Mouse (Mus musculus) liver, embryonic 14.5 days (tissue): Measurements from ENCODE around the gene Fancg. TPM values are rescaled to one million over a fixed set of nuclear protein-coding genes. Genes with fewer than 3 reads are reported as not detected.

ENCODE experiments used
- ATAC-seq: fragments of 200-750 bp; cut with Nextera tagmentation; 2 replicates; pipeline ENCODE4 v1.8.0; 2017; ENCODE audit warnings: moderate number of reproducible peaks, mild to moderate bottlenecking, moderate library complexity; ENCODE audit not compliant: insufficient read depth
- DNase-seq, 3 experiments: peaks; one replicate each; pipeline ENCODE4 v3.0.0-alpha.2; 2012 to 2013; ENCODE audit warnings: low read depth in 3 of 3, low spot score in 3 of 3
- H3K27ac ChIP-seq: fragments of 300-500 bp; sonication (generic); 2 replicates; pipeline ENCODE4 v1.5.1; 2014; ENCODE audit warnings: moderate library complexity, mild to moderate bottlenecking, control low read depth, inconsistent platforms
- H3K27me3 ChIP-seq: fragments of 300-500 bp; sonication (generic); 2 replicates; pipeline ENCODE4 v1.6.1; 2014; ENCODE audit warnings: mild to moderate bottlenecking, low read length, moderate library complexity; ENCODE audit not compliant: control insufficient read depth, insufficient read depth
- H3K36me3 ChIP-seq: fragments of 300-500 bp; sonication (generic); replicated peaks from 2 replicates; pipeline ENCODE4 v1.6.1; 2014; ENCODE audit warnings: low read depth; ENCODE audit not compliant: control insufficient read depth, insufficient read depth
- H3K4me1 ChIP-seq, 2 experiments: fragments of 200-500 bp in 1 of 2; fragments of 300-500 bp in 1 of 2; sonication (generic) in 1 of 2; replicated peaks; 2 replicates each; pipeline ENCODE4 v1.6.1; 2012 to 2014; ENCODE audit warnings: antibody characterized with exemption in 1 of 2, inconsistent platforms in 1 of 2, low read length in 1 of 2; ENCODE audit not compliant: control insufficient read depth in 2 of 2, insufficient read depth in 2 of 2
- H3K4me2 ChIP-seq: fragments of 300-500 bp; sonication (generic); 2 replicates; pipeline ENCODE4 v1.6.1; 2014; ENCODE audit warnings: low read depth, mild to moderate bottlenecking, control low read depth, moderate library complexity
- H3K4me3 ChIP-seq, 2 experiments: fragments of 200-500 bp in 1 of 2; fragments of 300-500 bp in 1 of 2; sonication (generic) in 1 of 2; 2 replicates each; pipeline ENCODE4 v1.5.1; 2012 to 2014; ENCODE audit warnings: low read depth in 2 of 2, low read length in 2 of 2, mild to moderate bottlenecking in 2 of 2, control low read depth in 1 of 2, inconsistent platforms in 1 of 2, moderate library complexity in 1 of 2; ENCODE audit not compliant: insufficient read depth in 1 of 2
- H3K9ac ChIP-seq: fragments of 300-500 bp; sonication (generic); replicated peaks from 2 replicates; pipeline ENCODE4 v1.6.1; 2014; ENCODE audit warnings: mild to moderate bottlenecking, control low read depth, moderate library complexity
- H3K9me3 ChIP-seq: fragments of 300-500 bp; sonication (generic); 2 replicates; pipeline ENCODE4 v1.6.1; 2016; ENCODE audit warnings: low read length, mixed read lengths; ENCODE audit not compliant: control insufficient read depth
- CTCF ChIP-seq: IDR thresholded peaks from 2 replicates; pipeline ENCODE4 v1.5.1; 2016; ENCODE audit warnings: antibody characterized with exemption, low read depth, control low read depth
- EP300 ChIP-seq: IDR thresholded peaks from 2 replicates; pipeline ENCODE4 v1.6.1; 2016; ENCODE audit warnings: antibody characterized with exemption, low read depth
- WGBS: fragments of 180-500 bp; shearing (Covaris S2); extraction: QIAGEN DNeasy Blood & Tissue Kit; methylation state at CpG from one replicate; pipeline ENCODE4 v1.1.7; 2014; ENCODE audit not compliant: insufficient replicate concordance; 5-methylcytosine and 5-hydroxymethylcytosine counted together
- polyA plus RNA-seq, 2 experiments: library from polyadenylated mRNA; depleted of rRNA in 1 of 2; stranded (reverse) in 1 of 2; unstranded in 1 of 2; fragments of >200 nt; fragmentation: Nextera tagmentation in 1 of 2; extraction: Ambion mirVana in 1 of 2; gene quantifications; 2 replicates each; pipeline versions ENCODE4 v1.2.1 to v1.2.3; 2012 to 2014

The Fancg gene
- polyA plus RNA-seq, 2 experiments = 8.3 to 9.9 TPM

DNA sequence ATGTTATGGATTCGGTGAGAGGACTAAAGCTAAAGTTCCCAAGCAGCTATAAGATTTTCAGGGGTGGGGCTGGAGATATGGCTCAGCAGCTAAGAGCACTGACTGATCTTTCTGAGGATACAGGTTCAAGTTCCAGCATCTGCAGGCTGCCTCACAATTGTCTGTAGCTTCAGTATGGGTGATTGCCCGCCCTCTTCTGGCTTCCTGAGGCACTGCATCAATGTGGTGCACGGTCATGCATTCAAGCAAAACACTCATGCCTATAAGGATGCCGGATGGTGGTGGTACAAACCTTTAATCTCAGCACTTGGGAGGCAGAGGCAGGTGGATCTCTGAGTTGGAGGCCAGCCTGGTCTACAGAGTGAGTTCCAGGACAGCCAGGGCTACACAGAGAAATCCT, 48.7 kb downstream of the Fancg start:
- DNase-seq = peak in 1 of 3 experiments; percentile 22
- H3K9ac ChIP-seq = no peak overlapping the region
- no peaks in the 10 kb centered on the region for H3K9me3 ChIP-seq
- H3K27me3 ChIP-seq = no peaks in the 10 kb centered on the region
- H3K4me1 ChIP-seq = peaks cover 0 to 2% of the 10 kb centered on the region in 2 experiments; a peak in 1 of 4 replicates
- no peak for ATAC-seq
- no peak overlapping the region for H3K27ac ChIP-seq
- 20% methylated on average over 4 of the region's 4 CpGs for WGBS
- H3K4me3 ChIP-seq = no peak overlapping the region
- no peak overlapping the region for H3K4me2 ChIP-seq
- TF ChIP-seq CTCF (peak; percentile 84), EP300 (no peak)
- H3K36me3 ChIP-seq = no peaks in the 10 kb centered on the region

DNA sequence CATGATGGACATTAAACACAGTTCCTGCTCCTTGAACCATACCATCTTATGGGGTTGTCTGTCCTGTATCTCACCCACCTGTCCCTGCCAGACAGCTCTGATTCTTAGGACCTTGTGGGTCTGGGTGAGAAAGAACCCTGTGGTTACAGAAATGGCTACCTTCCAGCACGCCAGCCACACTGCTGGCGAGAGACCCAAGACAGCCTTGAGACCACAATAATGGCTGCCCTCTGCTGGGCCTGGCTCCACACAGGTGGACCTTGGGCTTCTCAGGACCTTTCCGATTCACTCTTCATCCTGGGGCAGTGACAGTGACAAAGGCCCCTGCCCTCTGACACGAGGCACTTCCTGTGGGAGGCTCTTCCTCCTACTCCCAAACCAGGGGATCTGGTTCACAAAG, 50.9 kb downstream of the Fancg start:
- H3K27ac ChIP-seq = no peak overlapping the region
- 38% methylated on average over 4 of the region's 4 CpGs for WGBS
- no peaks in the 10 kb centered on the region for H3K4me1 ChIP-seq
- no peaks in the 10 kb centered on the region for H3K9me3 ChIP-seq
- H3K4me3 ChIP-seq = no peak overlapping the region
- H3K27me3 ChIP-seq = no peaks in the 10 kb centered on the region
- no peak for ATAC-seq
- DNase-seq = no peak
- TF ChIP-seq CTCF (no peak), EP300 (no peak)
- no peak overlapping the region for H3K9ac ChIP-seq
- H3K4me2 ChIP-seq = no peak overlapping the region
- H3K36me3 ChIP-seq = no peaks in the 10 kb centered on the region

DNA sequence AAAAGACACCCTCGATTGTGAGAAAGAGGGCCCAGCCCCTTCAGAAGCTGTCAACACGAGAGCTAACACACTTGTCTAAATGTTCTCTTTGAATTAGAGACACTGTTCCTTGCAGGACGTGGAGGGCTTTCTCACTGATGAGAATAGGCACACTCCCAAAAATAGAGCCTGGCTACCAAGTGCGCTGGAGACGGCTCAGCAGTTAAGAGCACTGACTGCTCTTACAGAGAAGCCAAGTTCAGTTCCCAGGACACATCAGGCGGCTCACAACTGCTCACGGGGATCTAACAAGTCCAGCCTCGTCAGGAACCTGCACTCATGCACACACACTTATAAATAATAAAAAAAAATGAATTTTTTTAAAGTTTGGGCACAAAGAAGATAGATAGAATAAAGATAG, 51.4 kb downstream of the Fancg start:
- DNase-seq = no peak

DNA sequence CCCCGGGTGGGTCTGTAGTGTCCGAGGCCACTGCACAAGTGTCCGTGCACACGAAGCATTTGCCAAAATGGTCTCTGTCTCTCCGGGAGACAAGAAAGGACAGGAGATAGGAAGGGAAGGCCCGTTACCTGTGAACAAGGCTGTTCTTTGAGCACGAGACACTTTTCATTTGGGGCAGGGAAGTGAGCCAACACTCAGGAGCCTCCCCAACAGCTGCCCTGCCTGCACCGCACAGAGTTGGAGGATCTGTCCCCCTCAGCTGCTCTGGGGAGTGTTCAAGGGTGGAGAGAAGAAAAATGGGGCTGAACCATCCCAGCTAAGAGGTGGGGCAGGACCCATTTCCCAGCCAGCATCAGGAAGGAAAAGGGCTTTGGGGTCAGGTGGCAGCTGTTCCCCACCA, 52.3 kb downstream of the Fancg start:
- ATAC-seq (no peak), DNase-seq (no peak)
- WGBS = 70% methylated on average over 8 of the region's 8 CpGs
- Histone ChIP-seq H3K4me1 (no peaks in the 10 kb centered on the region), H3K4me2 (no peak overlapping the region), H3K4me3 (no peak overlapping the region), H3K36me3 (no peaks in the 10 kb centered on the region), H3K27ac (no peak overlapping the region), H3K27me3 (no peaks in the 10 kb centered on the region), H3K9ac (no peak overlapping the region), H3K9me3 (no peaks in the 10 kb centered on the region)
- no peak for TF ChIP-seq CTCF
- no peak for TF ChIP-seq EP300

More for the DNA sequence above, 51.4 kb downstream of the Fancg start:
- H3K4me1 ChIP-seq = no peaks in the 10 kb centered on the region
- WGBS = 53% methylated on average over 8 of the region's 8 CpGs
- no peak overlapping the region for H3K27ac ChIP-seq
- no peak for ATAC-seq
- no peak overlapping the region for H3K4me3 ChIP-seq
- no peaks in the 10 kb centered on the region for H3K36me3 ChIP-seq
- H3K9ac ChIP-seq = no peak overlapping the region
- TF ChIP-seq CTCF (no peak), EP300 (no peak)
- no peaks in the 10 kb centered on the region for H3K27me3 ChIP-seq
- H3K9me3 ChIP-seq = no peaks in the 10 kb centered on the region
- no peak overlapping the region for H3K4me2 ChIP-seq

DNA sequence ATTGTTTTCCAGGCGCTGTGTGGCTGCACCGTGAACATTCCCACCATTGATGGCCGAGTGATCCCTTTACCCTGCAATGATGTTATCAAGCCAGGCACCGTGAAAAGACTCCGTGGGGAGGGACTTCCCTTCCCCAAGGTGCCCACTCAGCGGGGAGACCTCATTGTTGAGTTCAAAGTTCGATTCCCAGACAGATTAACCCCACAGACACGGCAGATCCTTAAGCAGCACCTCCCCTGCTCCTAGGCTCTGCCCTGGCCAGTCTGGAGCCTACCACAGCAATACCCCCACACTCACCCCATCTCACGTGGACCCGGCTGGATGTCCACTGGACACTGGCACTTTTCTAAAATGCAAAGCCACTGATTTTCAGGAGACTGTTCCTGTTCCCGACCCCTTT, 53.0 kb downstream of the Fancg start:
- DNase-seq (no peak), ATAC-seq (no peak)
- no peak overlapping the region for H3K9ac ChIP-seq
- no peak for TF ChIP-seq CTCF
- TF ChIP-seq EP300 = no peak
- WGBS = 62% methylated on average over 11 of the region's 11 CpGs
- no peak overlapping the region for H3K4me2 ChIP-seq
- no peak overlapping the region for H3K27ac ChIP-seq
- no peaks in the 10 kb centered on the region for H3K4me1 ChIP-seq
- H3K36me3 ChIP-seq = no peaks in the 10 kb centered on the region
- no peak overlapping the region for H3K4me3 ChIP-seq
- no peaks in the 10 kb centered on the region for H3K9me3 ChIP-seq
- H3K27me3 ChIP-seq = no peaks in the 10 kb centered on the region
